Mouse (Mus musculus) splenic B cell, adult 2 months (primary cell): ENCODE measurements around the gene Agrp.

ENCODE experiments used
- DNase-seq: peaks from one replicate; pipeline ENCODE4 v3.0.0-alpha.2; 2011; ENCODE audit warnings: low read depth, low spot score
- H3K27me3 ChIP-seq: 2 replicates; pipeline ENCODE4 v1.6.1; 2012; ENCODE audit warnings: mild to moderate bottlenecking, low read length, moderate library complexity, mixed read lengths; ENCODE audit not compliant: control insufficient read depth, poor library complexity, insufficient read depth, severe bottlenecking
- H3K36me3 ChIP-seq: 2 replicates; pipeline ENCODE4 v1.6.1; 2012; ENCODE audit warnings: mild to moderate bottlenecking, low read length, moderate library complexity, mixed read lengths; ENCODE audit not compliant: control insufficient read depth, poor library complexity, insufficient read depth, severe bottlenecking

The Agrp gene

DNA sequence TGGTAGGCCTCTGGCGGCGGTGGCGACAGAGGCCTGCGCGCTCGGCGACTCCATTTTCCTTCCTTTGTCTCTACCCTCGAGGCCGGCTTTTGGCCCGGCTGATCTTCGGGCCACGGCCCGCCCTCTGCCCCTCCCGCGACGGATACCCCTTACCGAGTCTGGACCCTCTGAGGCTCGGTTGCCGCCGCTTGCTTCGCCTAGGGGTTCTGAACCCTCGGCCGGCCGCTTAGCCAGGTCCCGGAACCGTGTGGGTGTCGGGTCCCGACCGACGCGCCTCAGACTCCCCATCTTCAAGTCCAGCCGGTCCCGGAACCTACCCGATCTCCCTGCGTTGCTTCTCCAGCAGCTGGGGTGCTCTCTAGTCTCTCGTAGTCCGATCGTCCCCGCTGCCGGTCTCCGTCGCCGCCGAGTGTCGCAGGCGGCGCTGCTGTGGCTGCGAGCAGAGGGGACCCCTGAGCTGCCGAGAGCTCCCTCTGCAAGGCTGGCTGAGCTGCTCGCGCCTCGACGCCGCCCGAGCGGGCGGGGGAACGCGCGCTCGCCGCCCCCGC is at the start of gene Agrp:
TSS of gene Agrp (minus strand) at position 431 of the 548 bp plus-strand sequence.
- Histone ChIP-seq H3K36me3 (no peaks in the 10 kb centered on the region), H3K27me3 (no peaks in the 10 kb centered on the region)
- DNase-seq = peak; percentile 61

- DNase-seq = no peak
- H3K27me3 ChIP-seq = no peaks in the 10 kb centered on the region
- peaks cover 17% of the 10 kb centered on the region for H3K36me3 ChIP-seq
These were observed 49.4 kb upstream of the Agrp start for GRCm38 (mm10) chr8:105686551-105686950.

DNA sequence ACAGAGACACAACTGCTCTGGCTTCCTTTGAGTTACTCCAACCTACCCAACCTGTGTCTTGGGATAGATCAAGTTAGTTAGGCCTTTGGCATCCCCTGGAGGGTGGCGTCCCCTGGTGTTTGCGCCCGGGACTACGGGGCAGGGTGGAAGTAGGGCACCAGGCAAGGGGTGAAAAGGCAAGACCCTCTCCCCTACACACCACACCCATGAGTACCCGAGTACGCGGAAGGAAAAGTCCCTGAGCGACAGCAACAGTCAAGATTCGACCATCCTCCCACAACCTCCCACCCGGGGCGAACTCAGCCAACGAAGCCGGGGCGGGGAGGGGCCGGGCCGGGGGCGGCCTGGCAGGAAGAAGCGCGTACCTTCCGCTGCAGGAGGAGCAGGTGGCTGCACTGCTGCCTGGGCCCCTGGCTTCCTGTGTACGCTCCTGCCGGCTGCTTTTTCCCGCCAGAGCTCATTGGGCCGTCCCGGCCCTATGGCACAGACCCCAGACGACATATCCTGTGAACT is 48.7 kb upstream of the Agrp start, which contains the start of gene Carmil2:
TSS of gene Carmil2 (plus strand) at position 479 of the 513 bp plus-strand sequence.
- DNase-seq = peak; percentile 85
- Histone ChIP-seq H3K36me3 (peaks cover 15% of the 10 kb centered on the region), H3K27me3 (no peaks in the 10 kb centered on the region)

DNA sequence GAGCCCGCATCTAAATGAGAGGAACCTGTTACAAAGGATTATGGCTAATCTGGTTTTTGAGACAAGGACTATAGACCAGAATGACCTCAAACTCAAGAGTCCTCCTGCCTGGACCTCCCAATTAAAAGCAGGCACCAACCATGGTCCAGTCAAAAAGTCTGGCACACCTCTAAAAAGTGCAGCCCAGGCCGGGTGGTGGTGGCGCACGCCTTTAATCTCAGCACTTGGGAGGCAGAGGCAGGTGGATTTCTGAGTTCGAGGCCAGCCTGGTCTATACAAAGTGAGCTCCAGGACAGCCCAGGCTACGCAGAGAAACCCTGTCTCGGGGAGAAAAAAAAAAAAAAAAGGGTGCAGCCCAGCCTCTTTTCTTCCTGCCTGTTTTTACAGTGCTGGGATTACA is 48.1 kb upstream of the Agrp start:
- DNase-seq = no peak
- no peaks in the 10 kb centered on the region for H3K27me3 ChIP-seq
- peaks cover 18% of the 10 kb centered on the region for H3K36me3 ChIP-seq

DNA sequence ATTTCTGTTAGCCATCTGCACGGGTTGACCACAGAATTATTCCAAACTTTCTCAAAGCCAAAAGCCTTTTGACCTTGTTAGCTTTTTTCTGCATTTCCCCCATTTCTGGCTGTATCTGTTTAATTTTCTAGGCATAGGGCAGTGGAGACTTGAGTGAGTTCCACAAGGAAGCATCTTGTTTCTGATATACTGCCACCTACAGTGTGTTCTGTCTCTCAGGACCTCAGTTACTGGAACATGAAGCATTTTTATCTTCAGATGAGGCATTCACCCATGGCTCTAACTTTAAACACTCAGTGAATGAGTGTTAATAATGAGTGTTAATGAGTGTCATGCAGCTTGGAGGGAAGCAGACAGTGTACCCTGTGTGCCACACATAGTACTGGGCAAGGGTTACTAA is 40.7 kb upstream of the Agrp start:
- no peak for DNase-seq
- Histone ChIP-seq H3K36me3 (peaks cover 22% of the 10 kb centered on the region), H3K27me3 (no peaks in the 10 kb centered on the region)

DNA sequence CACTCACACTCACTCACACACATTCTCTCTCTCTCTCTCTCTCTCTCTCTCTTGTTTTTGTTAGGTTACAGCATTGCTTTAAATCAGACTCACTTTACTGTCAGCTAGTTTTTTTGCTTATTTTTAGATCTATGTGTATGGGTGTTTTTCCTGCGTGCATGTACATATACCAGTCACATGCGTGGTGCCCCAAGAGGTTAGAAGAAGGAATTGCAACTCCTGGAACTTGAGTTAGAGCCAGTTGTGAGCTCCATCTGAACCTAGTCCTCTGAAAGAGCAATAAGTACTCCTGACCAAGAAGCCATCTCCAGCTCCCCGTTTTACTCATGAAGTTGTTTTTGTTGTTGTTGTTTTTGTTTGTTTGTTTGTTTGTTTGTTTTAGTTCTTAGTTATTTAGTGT is 24.0 kb upstream of the Agrp start:
- no peaks in the 10 kb centered on the region for H3K27me3 ChIP-seq
- peaks cover 12% of the 10 kb centered on the region for H3K36me3 ChIP-seq
- peak; percentile 71 for DNase-seq

GRCm38 (mm10) chr8:105657641-105658040 is 20.4 kb upstream of the Agrp start:
- no peak for DNase-seq
- Histone ChIP-seq H3K36me3 (peaks cover 7% of the 10 kb centered on the region), H3K27me3 (no peaks in the 10 kb centered on the region)

DNA sequence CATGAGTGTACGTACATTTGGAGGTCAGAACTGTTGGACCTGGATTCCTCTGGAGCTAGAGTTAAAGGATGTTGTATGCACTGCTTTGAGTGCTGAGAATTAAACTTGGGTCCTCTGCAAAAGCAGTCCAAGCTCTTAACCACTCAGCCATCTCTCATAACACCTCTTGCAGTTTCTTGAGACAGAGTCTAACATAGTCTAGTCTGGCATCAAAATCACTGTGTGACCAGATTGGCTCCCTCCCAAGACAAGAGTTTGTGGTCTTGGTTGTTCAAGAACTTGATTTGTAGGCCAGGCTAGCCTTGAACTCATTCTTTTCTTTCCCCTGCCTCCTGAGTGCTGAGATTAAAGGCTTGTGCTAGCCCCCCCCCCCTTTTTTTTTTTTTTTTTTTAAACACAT is 11.7 kb upstream of the Agrp start:
- peaks cover 7% of the 10 kb centered on the region for H3K36me3 ChIP-seq
- DNase-seq = no peak
- no peaks in the 10 kb centered on the region for H3K27me3 ChIP-seq

DNA sequence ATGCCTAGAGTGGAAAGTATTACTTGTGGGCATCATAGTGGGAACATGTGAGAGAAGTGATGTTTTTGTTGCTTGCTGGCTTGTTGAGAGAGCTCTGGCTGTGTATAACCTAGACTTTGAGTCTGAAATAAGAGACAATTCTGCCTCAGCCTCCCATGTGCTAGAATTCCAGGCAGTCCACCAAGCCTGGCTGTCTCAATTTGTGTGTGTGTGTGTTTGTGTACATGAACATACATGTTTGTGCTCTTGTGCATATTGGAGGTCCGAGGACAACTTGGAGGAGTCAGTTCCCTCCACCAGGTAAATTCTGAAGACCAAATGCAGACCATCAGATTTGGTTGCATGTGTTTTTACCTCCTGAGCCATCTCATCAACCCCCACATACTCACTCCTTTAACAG is 8.0 kb upstream of the Agrp start:
- no peak for DNase-seq
- H3K36me3 ChIP-seq = peaks cover 9% of the 10 kb centered on the region
- H3K27me3 ChIP-seq = no peaks in the 10 kb centered on the region

GRCm38 (mm10) chr8:105640511-105640910 is 3.3 kb upstream of the Agrp start:
- Histone ChIP-seq H3K27me3 (no peaks in the 10 kb centered on the region), H3K36me3 (peaks cover 7% of the 10 kb centered on the region)
- no peak for DNase-seq

DNA sequence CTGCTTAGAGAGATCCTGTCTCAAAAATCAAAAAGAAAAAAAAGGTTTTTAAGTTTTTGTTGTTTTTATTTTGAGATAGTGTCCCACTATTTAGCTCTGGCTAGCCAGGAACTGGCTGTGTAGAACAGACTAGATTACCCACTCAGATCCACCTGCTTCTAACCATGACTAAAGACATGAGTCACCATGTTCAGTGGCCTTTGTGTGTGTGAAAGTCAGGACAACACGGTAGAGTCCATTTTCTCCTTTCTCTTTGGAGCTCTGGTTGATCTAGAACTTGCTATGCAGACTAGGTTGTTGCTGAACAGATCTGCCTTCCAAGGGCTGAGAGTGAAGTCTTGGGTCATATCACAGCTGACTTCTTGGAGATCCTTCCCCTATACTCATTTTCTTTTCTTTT is 2.6 kb upstream of the Agrp start:
- no peak for DNase-seq
- peaks cover 7% of the 10 kb centered on the region; the same call in 1 of the 2 replicates for H3K36me3 ChIP-seq
- no peaks in the 10 kb centered on the region for H3K27me3 ChIP-seq

DNA sequence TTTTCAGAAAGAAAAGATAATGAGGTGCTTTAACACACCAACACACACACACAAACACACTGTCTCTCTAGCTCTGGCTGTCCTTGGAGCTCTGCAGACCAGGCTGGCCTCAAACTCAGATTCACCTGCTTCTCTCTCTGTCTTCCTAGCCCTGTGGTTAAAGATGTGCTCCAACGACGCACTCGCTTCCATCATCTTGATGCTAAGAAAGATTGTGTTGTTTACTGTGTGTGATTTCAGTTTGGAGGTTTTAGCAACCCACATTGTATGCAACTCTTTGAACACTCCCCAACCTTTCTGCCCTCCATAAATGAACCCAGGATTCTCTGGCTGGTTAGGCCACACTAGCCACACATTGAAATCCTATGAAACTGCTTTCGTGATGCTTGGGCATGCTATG is 1.3 kb upstream of the Agrp start:
- no peak for DNase-seq
- no peaks in the 10 kb centered on the region for H3K27me3 ChIP-seq
- peaks cover 2% of the 10 kb centered on the region; the same call in 1 of the 2 replicates for H3K36me3 ChIP-seq

DNA sequence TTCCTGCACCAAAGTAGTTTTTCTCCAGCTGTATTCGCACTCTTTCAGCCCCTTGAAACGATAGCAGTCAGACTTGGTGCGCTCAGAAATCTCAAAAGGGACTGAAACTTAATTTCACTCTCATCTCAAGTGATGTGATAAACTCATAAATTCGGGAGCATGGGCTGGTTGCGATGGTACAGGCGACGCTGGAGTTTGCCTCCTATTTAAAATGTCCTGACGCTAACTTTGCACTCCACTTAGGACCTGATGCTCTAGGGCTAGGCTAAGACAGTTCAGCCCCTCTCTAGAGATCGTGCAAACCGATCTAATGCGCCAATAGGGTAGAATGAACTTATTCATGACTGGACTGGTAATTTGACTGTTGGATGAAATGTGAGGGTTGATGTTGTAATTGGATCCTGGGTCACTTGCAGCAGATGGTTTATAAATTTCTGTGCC is 428 bp upstream of the Agrp start:
- DNase-seq = peak; percentile 26
- Histone ChIP-seq H3K36me3 (no peaks in the 10 kb centered on the region), H3K27me3 (no peaks in the 10 kb centered on the region)

- H3K27me3 ChIP-seq = no peaks in the 10 kb centered on the region
- peak; percentile 96 for DNase-seq
- H3K36me3 ChIP-seq = no peaks in the 10 kb centered on the region
These were observed 903 bp downstream of the Agrp start, which contains the start of gene Ctcf for GRCm38 (mm10) chr8:105636018-105636962. Gene Ctcf (plus strand): TSS chr8:105636568.

DNA sequence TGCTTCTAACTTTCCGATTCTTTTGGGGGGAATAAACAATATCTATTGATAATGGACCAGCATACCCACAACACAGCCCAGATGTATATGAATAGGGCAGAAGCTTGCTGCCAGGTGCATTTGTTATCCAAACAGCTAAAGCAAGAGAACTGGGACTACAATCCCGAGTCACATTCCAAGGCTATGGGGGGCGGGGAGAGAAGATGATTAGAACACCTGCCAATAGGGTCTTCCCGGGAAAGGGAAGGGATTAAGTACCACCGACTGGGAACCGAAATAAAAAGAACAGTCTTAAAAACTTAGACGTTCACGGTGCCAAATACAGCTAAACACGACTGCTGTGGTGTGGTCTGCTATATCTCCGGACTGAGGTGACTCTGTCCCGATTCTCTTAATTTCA is 1.7 kb downstream of the Agrp start:
- no peaks in the 10 kb centered on the region for H3K27me3 ChIP-seq
- DNase-seq = no peak
- H3K36me3 ChIP-seq = no peaks in the 10 kb centered on the region
